Mouse (Mus musculus) forebrain, embryonic 16.5 days (tissue): ENCODE measurements around the gene Dzip1l. TPM values are rescaled to one million over a fixed set of nuclear protein-coding genes. Genes with fewer than 3 reads are reported as not detected.

Source experiments
- ATAC-seq: fragments of 200-750 bp; cut with Nextera tagmentation; 2 replicates; pipeline ENCODE4 v1.8.0; 2017; ENCODE audit warnings: mild to moderate bottlenecking, moderate library complexity
- H3K27ac ChIP-seq: fragments of 300-500 bp; sonication (generic); 2 replicates; pipeline ENCODE4 v1.5.1; 2014; ENCODE audit warnings: low read length, control low read depth
- H3K27me3 ChIP-seq: fragments of 300-500 bp; sonication (generic); replicated peaks from 2 replicates; pipeline ENCODE4 v1.6.1; 2014; ENCODE audit warnings: low read length; ENCODE audit not compliant: control insufficient read depth, insufficient read depth
- H3K36me3 ChIP-seq: fragments of 300-500 bp; sonication (generic); 2 replicates; pipeline ENCODE4 v1.6.1; 2014; ENCODE audit not compliant: control insufficient read depth, insufficient read depth
- H3K4me1 ChIP-seq: fragments of 300-500 bp; sonication (generic); replicated peaks from 2 replicates; pipeline ENCODE4 v1.6.1; 2014; ENCODE audit warnings: low read length; ENCODE audit not compliant: control insufficient read depth, insufficient read depth
- H3K4me2 ChIP-seq: fragments of 300-500 bp; sonication (generic); 2 replicates; pipeline ENCODE4 v1.6.1; 2014; ENCODE audit warnings: mild to moderate bottlenecking, low read length, control low read depth
- H3K4me3 ChIP-seq: fragments of 300-500 bp; sonication (generic); replicated peaks from 2 replicates; pipeline ENCODE4 v1.5.1; 2014; ENCODE audit warnings: mild to moderate bottlenecking, low read length, control low read depth
- H3K9ac ChIP-seq: fragments of 300-500 bp; sonication (generic); replicated peaks from 2 replicates; pipeline ENCODE4 v1.6.1; 2014; ENCODE audit warnings: low read depth, low read length, control low read depth
- H3K9me3 ChIP-seq: fragments of 300-500 bp; sonication (generic); 2 replicates; pipeline ENCODE4 v1.6.1; 2016; ENCODE audit warnings: low read length; ENCODE audit not compliant: control insufficient read depth
- WGBS: fragments of 180-500 bp; shearing (Covaris S2); extraction: QIAGEN DNeasy Blood & Tissue Kit; methylation state at CpG from one replicate; pipeline ENCODE4 v1.1.7; 2014; 5-methylcytosine and 5-hydroxymethylcytosine counted together
- polyA plus RNA-seq: library from polyadenylated mRNA; unstranded; fragments of >200 nt; fragmentation: Nextera tagmentation; extraction: Ambion mirVana; gene quantifications from 2 replicates; pipeline ENCODE4 v1.2.1, GENCODE M21; 2015

The Dzip1l gene
- polyA plus RNA-seq, 1 experiment from 2014 or later: 12.2 TPM

DNA sequence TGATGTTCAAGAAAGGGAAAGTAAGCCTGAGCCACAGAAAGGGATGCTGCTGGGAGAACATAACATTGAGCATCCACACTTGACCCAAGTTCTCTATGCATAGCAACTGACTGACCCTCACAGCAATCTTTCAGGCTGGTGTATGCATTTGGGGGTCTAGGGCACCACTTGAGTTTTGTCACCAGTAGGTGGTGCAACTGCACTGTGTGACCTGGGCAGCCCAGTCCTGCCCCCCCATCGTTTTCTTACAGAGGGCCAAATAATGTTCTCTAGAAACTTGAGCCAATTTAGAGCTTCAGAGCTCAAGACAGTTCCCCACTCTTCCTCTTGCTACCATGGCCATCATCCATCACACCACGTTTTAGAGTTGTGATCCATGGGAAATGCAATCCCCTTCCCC, 42.3 kb downstream of the Dzip1l start:
- no peaks in the 10 kb centered on the region for H3K4me1 ChIP-seq
- no peak overlapping the region for H3K27ac ChIP-seq
- no peak for ATAC-seq
- no peak overlapping the region for H3K4me3 ChIP-seq
- no peaks in the 10 kb centered on the region for H3K9me3 ChIP-seq
- no peak overlapping the region for H3K4me2 ChIP-seq
- H3K9ac ChIP-seq: no peak overlapping the region
- H3K27me3 ChIP-seq: no peaks in the 10 kb centered on the region
- peaks cover 14% of the 10 kb centered on the region for H3K36me3 ChIP-seq
- WGBS: 28% methylated on average over 2 of the region's 2 CpGs

DNA sequence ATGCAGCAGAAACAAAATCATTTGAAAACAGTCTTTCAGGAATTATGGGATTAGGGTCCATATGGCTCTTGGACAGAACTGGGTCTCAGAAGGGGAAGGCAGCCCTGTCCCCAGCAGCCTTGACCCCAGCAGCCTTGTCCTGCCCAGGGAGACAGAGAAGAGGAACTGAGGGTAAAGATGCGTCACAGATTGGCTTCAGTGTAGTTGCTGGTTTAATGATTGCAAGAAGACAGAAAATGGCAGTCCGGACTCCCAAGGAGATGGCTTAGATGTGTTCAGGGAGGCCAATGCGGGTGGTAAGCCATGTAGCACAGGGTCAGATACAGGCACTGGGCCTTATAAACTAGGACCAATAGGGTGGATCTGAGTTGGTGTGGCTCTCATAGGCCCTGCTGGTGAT, 46.4 kb downstream of the Dzip1l start:
- no peaks in the 10 kb centered on the region for H3K9me3 ChIP-seq
- ATAC-seq: no peak
- no peaks in the 10 kb centered on the region for H3K36me3 ChIP-seq
- H3K27ac ChIP-seq: no peak overlapping the region
- H3K27me3 ChIP-seq: no peaks in the 10 kb centered on the region
- no peaks in the 10 kb centered on the region for H3K4me1 ChIP-seq
- no peak overlapping the region for H3K4me3 ChIP-seq
- no peak overlapping the region for H3K4me2 ChIP-seq
- 92% methylated on average over 3 of the region's 3 CpGs for WGBS
- no peak overlapping the region for H3K9ac ChIP-seq

DNA sequence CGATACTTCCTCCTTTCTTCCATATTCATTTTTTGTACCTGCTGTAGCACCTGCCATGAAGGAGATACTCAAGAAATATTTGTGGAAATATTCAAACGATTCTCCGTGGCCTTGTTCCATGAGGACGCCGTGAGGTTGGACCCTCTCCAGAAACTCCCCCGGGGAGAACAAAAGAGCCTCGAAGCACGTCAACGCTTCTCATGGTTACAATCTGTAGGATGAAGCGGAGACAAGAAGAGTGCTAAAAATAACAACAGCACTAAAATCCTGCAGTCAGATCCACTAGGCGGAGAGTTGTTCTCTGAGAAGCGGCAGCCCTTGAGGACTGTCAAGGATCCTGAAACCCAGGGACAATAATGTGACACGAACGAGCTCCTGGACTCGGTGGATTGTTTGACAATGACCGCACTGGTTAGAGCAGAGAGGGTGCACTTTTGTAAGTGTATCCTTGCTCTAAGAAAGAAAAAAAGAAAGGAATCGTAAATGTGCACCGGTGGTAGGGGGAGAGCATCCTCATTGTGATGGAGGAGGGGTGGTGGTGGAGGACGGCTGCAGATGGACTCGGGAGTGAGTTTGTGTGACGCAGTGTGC, 52.8 kb downstream of the Dzip1l start:
- Histone ChIP-seq H3K27me3 (no peaks in the 10 kb centered on the region), H3K9ac (no peak overlapping the region), H3K9me3 (no peaks in the 10 kb centered on the region), H3K4me1 (peaks cover 14% of the 10 kb centered on the region), H3K4me2 (peak overlapping the region; percentile 22; the same call in 1 of the 2 replicates), H3K4me3 (no peak overlapping the region), H3K36me3 (no peaks in the 10 kb centered on the region), H3K27ac (no peak overlapping the region)
- ATAC-seq: peak; percentile 63; the same call in 1 of the 2 replicates
- WGBS: 55% methylated on average over 21 of the region's 21 CpGs

DNA sequence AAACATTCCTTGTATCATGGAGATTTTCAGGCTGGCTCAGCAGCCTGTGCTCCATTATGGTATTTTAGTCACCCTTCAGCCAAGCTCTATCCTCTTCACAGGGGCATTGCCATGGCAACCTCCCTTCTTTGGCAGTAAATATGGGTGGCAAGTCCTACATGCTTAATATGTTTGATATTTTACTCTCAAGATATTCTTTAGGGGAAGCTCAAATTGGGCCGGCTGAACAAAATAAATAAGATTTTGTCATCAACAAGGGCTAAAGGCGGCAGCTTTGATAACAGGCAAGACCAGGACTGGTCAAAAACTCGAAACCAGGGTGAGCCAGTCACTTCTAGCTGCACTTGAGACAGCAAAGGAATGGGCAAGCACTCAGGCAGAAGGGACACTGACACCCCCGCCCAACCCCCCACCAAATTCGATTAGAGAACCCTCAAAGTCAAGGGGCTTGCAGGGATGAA, 55.8 kb downstream of the Dzip1l start:
- WGBS: 68% methylated on average over 5 of the region's 5 CpGs
- no peak overlapping the region for H3K27ac ChIP-seq
- peak; percentile 73 for ATAC-seq
- H3K4me1 ChIP-seq: peaks cover 14% of the 10 kb centered on the region
- no peaks in the 10 kb centered on the region for H3K27me3 ChIP-seq
- no peak overlapping the region for H3K9ac ChIP-seq
- no peak overlapping the region for H3K4me2 ChIP-seq
- no peaks in the 10 kb centered on the region for H3K9me3 ChIP-seq
- no peaks in the 10 kb centered on the region for H3K36me3 ChIP-seq
- no peak overlapping the region for H3K4me3 ChIP-seq

DNA sequence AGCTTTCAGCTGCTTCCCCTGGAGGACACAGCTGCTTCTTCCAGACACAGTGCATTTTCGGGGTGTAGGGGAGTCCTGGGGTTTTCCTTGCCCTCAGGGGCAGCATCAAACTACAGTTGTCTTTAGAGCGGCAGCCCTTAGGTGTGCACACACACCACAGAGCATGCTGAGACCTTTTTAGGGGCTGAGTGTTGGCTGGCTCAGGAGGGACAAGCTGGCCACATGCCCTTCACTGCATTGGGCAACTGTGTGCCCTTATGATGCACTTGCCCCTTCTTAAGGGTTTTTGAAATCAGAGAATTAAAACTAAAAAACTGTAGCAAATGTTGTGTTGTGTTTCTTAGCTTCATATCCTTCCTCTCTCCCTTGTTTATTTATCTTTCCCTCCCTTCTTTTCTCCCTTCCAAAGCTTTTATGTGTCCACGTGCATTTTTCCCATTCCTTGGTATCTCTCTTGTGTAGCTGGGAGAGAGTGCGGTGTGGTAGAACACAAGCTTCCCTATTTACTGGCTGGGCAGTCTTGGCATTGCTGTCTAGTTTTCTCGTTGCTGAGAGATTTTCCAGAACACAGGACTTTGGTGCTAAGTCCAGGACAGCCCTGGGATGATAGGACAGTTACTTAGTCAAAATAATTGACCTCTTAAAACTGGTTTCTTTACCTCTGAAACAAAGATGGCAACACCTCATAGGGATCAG, 56.4 kb downstream of the Dzip1l start:
- H3K9me3 ChIP-seq: no peaks in the 10 kb centered on the region
- H3K27ac ChIP-seq: no peak overlapping the region

DNA sequence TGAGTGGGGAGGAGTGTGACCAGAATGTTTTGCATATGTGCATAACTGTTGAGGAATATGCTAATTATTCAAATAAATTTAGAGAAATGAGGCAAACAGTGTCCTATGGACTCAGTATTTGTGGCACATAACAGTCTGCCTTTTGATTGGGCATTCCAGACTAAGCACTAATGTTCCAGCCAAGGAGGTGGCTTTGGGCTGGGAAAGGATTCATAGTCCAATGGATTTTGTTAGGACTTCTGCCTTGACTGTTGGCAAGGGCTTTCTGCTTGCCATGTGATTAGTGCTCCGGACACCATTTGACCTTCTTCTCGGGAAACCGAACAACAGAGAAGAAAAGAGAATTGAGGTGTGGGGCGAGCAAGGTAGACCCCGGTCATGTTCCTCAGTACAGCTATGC, 60.5 kb downstream of the Dzip1l start:
- WGBS: 93% methylated on average over 5 of the region's 5 CpGs
- Histone ChIP-seq H3K4me3 (no peak overlapping the region), H3K36me3 (no peaks in the 10 kb centered on the region), H3K9me3 (no peaks in the 10 kb centered on the region), H3K9ac (no peak overlapping the region), H3K27ac (no peak overlapping the region), H3K27me3 (no peaks in the 10 kb centered on the region), H3K4me1 (peaks cover 7% of the 10 kb centered on the region), H3K4me2 (no peak overlapping the region)
- ATAC-seq: no peak

More for the DNA sequence above, 56.4 kb downstream of the Dzip1l start:
- ATAC-seq: no peak
- no peaks in the 10 kb centered on the region for H3K27me3 ChIP-seq
- no peak overlapping the region for H3K9ac ChIP-seq
- peaks cover 14% of the 10 kb centered on the region for H3K4me1 ChIP-seq
- no peak overlapping the region for H3K4me2 ChIP-seq
- 87% methylated on average over 5 of the region's 5 CpGs for WGBS
- H3K36me3 ChIP-seq: no peaks in the 10 kb centered on the region
- no peak overlapping the region for H3K4me3 ChIP-seq

DNA sequence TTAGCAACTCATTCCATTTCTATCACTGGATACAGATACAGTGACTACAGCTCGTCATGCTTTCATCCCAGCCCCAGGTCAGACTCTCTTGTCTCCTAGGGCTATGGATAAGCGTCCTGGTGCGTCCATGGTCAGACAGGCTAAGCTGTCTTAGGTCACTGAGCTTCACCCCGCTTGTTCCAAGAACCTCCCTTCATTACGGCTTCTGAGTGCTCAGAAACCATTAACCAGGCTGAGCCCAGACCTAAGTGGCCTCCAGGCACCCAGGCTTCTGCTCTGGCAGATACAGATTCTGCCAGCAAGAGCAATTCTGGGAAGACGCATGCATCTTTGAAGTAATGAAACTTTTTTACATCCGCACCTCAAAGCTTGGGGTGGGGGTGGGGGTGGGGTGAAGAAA, 61.1 kb downstream of the Dzip1l start:
- ATAC-seq: no peak
- whole genome bisulfite sequencing: 85% methylated on average over 7 of the region's 7 CpGs

DNA sequence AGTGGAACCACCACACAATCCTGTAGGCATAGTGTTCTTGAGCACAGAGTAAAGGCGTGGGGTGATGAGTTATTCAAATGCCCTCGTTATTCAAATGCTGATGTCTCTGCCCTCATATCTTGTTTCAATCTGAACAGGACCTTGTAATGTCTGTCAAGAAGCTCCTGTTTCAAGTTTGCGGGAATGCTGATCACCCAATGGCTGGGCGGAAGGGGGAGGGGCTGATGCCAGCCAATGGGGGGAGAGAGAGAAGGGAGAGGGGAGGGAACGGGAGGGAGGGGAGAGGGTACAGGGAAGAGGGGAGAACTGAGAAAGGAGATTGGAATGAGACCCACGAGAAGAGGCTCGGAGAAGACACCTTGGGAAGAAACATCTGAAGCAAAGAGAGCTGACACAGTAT, 65.7 kb downstream of the Dzip1l start:
- Histone ChIP-seq H3K9me3 (no peaks in the 10 kb centered on the region), H3K36me3 (no peaks in the 10 kb centered on the region), H3K4me3 (no peak overlapping the region), H3K4me2 (no peak overlapping the region), H3K27ac (no peak overlapping the region), H3K4me1 (no peaks in the 10 kb centered on the region), H3K27me3 (no peaks in the 10 kb centered on the region), H3K9ac (no peak overlapping the region)
- ATAC-seq: no peak
- 68% methylated on average over 7 of the region's 7 CpGs for WGBS

More for the DNA sequence above, 61.1 kb downstream of the Dzip1l start:
- Histone ChIP-seq H3K4me1 (peaks cover 1% of the 10 kb centered on the region; the same call in 1 of the 2 replicates), H3K27me3 (no peaks in the 10 kb centered on the region), H3K36me3 (no peaks in the 10 kb centered on the region), H3K27ac (no peak overlapping the region), H3K9me3 (no peaks in the 10 kb centered on the region), H3K9ac (no peak overlapping the region), H3K4me2 (no peak overlapping the region), H3K4me3 (no peak overlapping the region)

DNA sequence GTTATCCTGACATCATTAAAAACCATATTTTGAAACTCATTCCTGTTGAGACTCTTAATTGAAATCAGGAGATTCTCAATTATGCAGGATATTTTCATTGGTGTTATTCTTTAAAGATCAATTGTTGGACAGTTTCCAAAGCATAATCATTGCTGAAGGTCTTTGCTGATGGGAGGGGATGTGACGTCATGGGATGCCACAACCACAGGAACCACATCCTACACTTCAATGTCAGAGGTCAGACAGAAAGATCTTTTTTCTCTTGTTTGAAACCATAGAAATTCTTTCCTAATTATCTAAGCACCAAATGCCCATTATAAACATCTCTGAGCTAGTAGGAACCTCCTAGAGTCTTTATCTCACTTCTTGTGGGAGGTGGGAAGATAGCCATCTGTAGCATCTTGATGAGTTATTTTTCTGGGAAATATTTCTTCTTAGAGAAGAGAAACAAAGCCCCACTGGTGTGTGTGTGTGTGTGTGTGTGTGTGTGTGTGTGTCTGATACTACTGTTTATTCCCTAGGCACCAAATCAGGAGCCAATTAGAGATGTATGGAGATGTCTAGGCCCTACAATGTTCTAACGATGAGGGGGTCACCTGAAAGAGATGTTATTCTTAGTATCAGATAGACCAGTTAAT, 70.6 kb downstream of the Dzip1l start:
- Histone ChIP-seq H3K9ac (no peak overlapping the region), H3K4me3 (no peak overlapping the region), H3K4me2 (no peak overlapping the region), H3K27ac (no peak overlapping the region), H3K27me3 (no peaks in the 10 kb centered on the region), H3K4me1 (no peaks in the 10 kb centered on the region), H3K36me3 (no peaks in the 10 kb centered on the region), H3K9me3 (no peaks in the 10 kb centered on the region)
- no peak for ATAC-seq
- WGBS: 88% methylated on average over 2 of the region's 2 CpGs
